Mouse (Mus musculus) testis, adult 2 months (tissue): ENCODE measurements around the gene Ptgds.

Experiments used
- CTCF ChIP-seq: fragments of 200-500 bp; IDR thresholded peaks from 2 replicates; pipeline ENCODE4 v1.5.1; 2012; ENCODE audit warnings: low read depth, mild to moderate bottlenecking, inconsistent platforms, low read length, moderate library complexity; ENCODE audit not compliant: control insufficient read depth, insufficient read depth, insufficient replicate concordance
- POLR2A ChIP-seq: fragments of 200-500 bp; IDR thresholded peaks from 2 replicates; pipeline ENCODE4 v1.6.1; 2012; ENCODE audit warnings: low read depth, mild to moderate bottlenecking, inconsistent platforms, low read length, moderate library complexity; ENCODE audit not compliant: control insufficient read depth

DNA sequence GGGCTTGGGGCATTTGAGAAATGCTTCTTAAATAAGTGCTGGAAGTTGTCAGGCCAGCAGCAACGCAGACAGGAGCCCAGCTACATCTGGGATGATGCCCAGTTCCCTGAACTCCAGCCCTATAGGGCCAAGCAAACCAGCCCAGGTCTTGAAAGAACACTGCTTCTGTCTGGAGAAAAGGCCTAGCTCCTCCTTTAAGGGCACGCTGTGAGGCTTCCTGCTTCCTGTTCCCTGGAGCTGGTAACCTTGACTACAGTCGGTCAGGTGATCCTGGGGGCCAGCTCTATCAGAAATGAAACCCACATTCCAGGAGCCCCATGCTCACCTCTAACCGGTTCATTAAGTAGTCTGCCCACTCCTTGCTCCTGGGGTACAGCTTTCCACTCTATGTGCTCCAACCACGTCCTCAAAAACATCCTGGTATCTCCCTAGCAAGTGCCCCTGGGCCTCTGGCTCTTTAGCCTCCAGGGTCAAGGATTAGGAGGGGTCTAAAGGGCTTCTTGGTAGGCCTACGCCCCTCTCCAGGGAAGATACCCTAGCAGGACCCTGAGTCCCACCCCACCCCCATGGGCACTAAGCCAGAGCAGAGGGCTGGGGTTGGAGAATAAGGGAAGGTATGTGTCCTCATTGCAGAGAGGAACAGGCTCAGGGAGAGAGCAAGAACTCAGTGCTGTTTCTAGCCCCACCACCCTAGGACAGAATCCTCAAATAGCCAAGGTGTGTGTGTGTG lies 28.2 kb upstream of the Ptgds start:
- TF ChIP-seq POLR2A (no peak), CTCF (no peak)
